8 mouse cellular contexts compared by ENCODE assay signal in genomic region chr2:109281341-109281690, GRCm38 (mm10). TPM values are rescaled to one million over a fixed set of nuclear protein-coding genes. Genes with fewer than 3 reads are reported as not detected.
DNase-seq lines count a peak whose midpoint lies in the region; ATAC-seq and TF ChIP-seq lines count a peak whose summit lies in the region.

No protein-coding gene starts in this region.

- no peak for ATAC-seq in kidney, embryonic 14.5 days (ENCODE audit: low FRiP score, low TSS enrichment)
- ATAC-seq in hindbrain, embryonic 15.5 days (ENCODE audit: low FRiP score, low read depth), result no peak
- ATAC-seq in midbrain, embryonic 16.5 days, result no peak

- DNase-seq in kidney, postnatal 36 days, result no peak
- DNase-seq in urinary bladder, postnatal 14 days (ENCODE audit: low spot score), result no peak
- no peak for DNase-seq in thymus, postnatal 4 days
- no peak for DNase-seq in thymus, postnatal 25 days

- peak overlapping the region; percentile 79 for H3K4me3 ChIP-seq in kidney, embryonic 14.5 days (ENCODE audit: low read length)
- peak overlapping the region; percentile 81 for H3K4me3 ChIP-seq in bone marrow macrophage, adult 2 months (ENCODE audit: insufficient read depth, low read length)
- H3K4me3 ChIP-seq in hindbrain, embryonic 15.5 days, result peak overlapping the region; percentile 82
- peak overlapping the region; percentile 50 for H3K4me3 ChIP-seq in midbrain, embryonic 16.5 days (ENCODE audit: low read depth, low read length)

- H3K4me1 ChIP-seq in kidney, embryonic 14.5 days (ENCODE audit: control insufficient read depth, insufficient read depth, low read length), result no peaks in the 10 kb centered on the region; the same call in 1 of the 2 replicates
- peaks cover 6% of the 10 kb centered on the region; the same call in 1 of the 2 replicates for H3K4me1 ChIP-seq in bone marrow macrophage, adult 2 months (ENCODE audit: control insufficient read depth, insufficient read depth, low read length)
- peaks cover 20% of the 10 kb centered on the region for H3K4me1 ChIP-seq in hindbrain, embryonic 15.5 days (replicated peaks)
- peaks cover 9% of the 10 kb centered on the region for H3K4me1 ChIP-seq in midbrain, embryonic 16.5 days (ENCODE audit: control insufficient read depth, insufficient read depth, low read length)

- H3K27ac ChIP-seq in kidney, embryonic 14.5 days (ENCODE audit: low read depth, low read length), result peak overlapping the region; percentile 86
- H3K27ac ChIP-seq in bone marrow macrophage, adult 2 months (ENCODE audit: insufficient read depth, low read depth, low read length), result no peak overlapping the region
- H3K27ac ChIP-seq in hindbrain, embryonic 15.5 days (replicated peaks), result peak overlapping the region; percentile 47
- no peak overlapping the region for H3K27ac ChIP-seq in midbrain, embryonic 16.5 days (ENCODE audit: low read length)

- H3K4me2 ChIP-seq in kidney, embryonic 14.5 days (replicated peaks; ENCODE audit: low read depth, low read length), result peak overlapping the region; percentile 65
- H3K4me2 ChIP-seq in hindbrain, embryonic 15.5 days, result peak overlapping the region; percentile 91
- H3K4me2 ChIP-seq in midbrain, embryonic 16.5 days (ENCODE audit: low read length), result peak overlapping the region; percentile 75

- no peaks in the 10 kb centered on the region for H3K36me3 ChIP-seq in kidney, embryonic 14.5 days (ENCODE audit: control insufficient read depth, insufficient read depth, low read length)
- H3K36me3 ChIP-seq in hindbrain, embryonic 15.5 days, result no peaks in the 10 kb centered on the region
- no peaks in the 10 kb centered on the region for H3K36me3 ChIP-seq in midbrain, embryonic 16.5 days (ENCODE audit: control insufficient read depth, insufficient read depth, low read length)

- H3K27me3 ChIP-seq in kidney, embryonic 14.5 days (ENCODE audit: control insufficient read depth, insufficient read depth, low read length), result no peaks in the 10 kb centered on the region
- no peaks in the 10 kb centered on the region for H3K27me3 ChIP-seq in hindbrain, embryonic 15.5 days
- H3K27me3 ChIP-seq in midbrain, embryonic 16.5 days (ENCODE audit: control insufficient read depth, insufficient read depth, low read depth, low read length), result no peaks in the 10 kb centered on the region

- no peak for TF ChIP-seq CTCF in bone marrow macrophage, adult 2 months (IDR thresholded peaks at IDR 0.05; ENCODE audit: low read depth, low read length)

- no peaks in the 10 kb centered on the region for H3K9me3 ChIP-seq in kidney, embryonic 14.5 days (ENCODE audit: control insufficient read depth, low read length)
- H3K9me3 ChIP-seq in hindbrain, embryonic 15.5 days, result no peaks in the 10 kb centered on the region
- H3K9me3 ChIP-seq in midbrain, embryonic 16.5 days (replicated peaks; ENCODE audit: control insufficient read depth, low read length, poor library complexity, severe bottlenecking), result no peaks in the 10 kb centered on the region

- 0% methylated on average over 1 of the region's 1 CpGs for WGBS in kidney, embryonic 14.5 days
- 0% methylated on average over 1 of the region's 1 CpGs for WGBS in hindbrain, embryonic 15.5 days
- WGBS in midbrain, embryonic 16.5 days, result 0% methylated on average over 1 of the region's 1 CpGs

- H3K9ac ChIP-seq in kidney, embryonic 14.5 days (ENCODE audit: low read depth, low read length), result peak overlapping the region; percentile 69
- peak overlapping the region; percentile 62 for H3K9ac ChIP-seq in hindbrain, embryonic 15.5 days
- peak overlapping the region; percentile 62 for H3K9ac ChIP-seq in midbrain, embryonic 16.5 days (ENCODE audit: low read depth, low read length)

- TF ChIP-seq POLR2A in bone marrow macrophage, adult 2 months (IDR thresholded peaks at IDR 0.05; ENCODE audit: borderline replicate concordance, low read depth, low read length), result no peak

RNA-seq across cellular contexts. Expression of gene Mettl15, which starts 0.8 kb away (rescaled TPM):
- 10.1 and 11.4 TPM in 2 replicates for polyA plus RNA-seq in kidney, embryonic 14.5 days (2014; fragmentation: Nextera tagmentation; extraction: Ambion mirVana)
- polyA plus RNA-seq in bone marrow macrophage, adult 2 months (2012; ENCODE audit: insufficient read depth, insufficient read length, missing spikeins), result 2.3 TPM in 2 replicates
- 11.5 and 12.3 TPM in 2 replicates for polyA plus RNA-seq in hindbrain, embryonic 15.5 days (2015; fragmentation: Nextera tagmentation; extraction: Ambion mirVana)
- 8.8 and 10.6 TPM in 2 replicates for polyA plus RNA-seq in midbrain, embryonic 16.5 days (2015; fragmentation: Nextera tagmentation; extraction: Ambion mirVana)

RNA-seq across cellular contexts. Expression of gene Kif18a, which starts 0.8 kb away (rescaled TPM):
- 27.0 and 27.1 TPM in 2 replicates for polyA plus RNA-seq in kidney, embryonic 14.5 days (2014; fragmentation: Nextera tagmentation; extraction: Ambion mirVana)
- polyA plus RNA-seq in bone marrow macrophage, adult 2 months (2012; ENCODE audit: insufficient read depth, insufficient read length, missing spikeins), result 4.5 and 4.8 TPM in 2 replicates
- 5.6 and 8.1 TPM in 2 replicates for polyA plus RNA-seq in hindbrain, embryonic 15.5 days (2015; fragmentation: Nextera tagmentation; extraction: Ambion mirVana)
- 3.1 and 3.7 TPM in 2 replicates for polyA plus RNA-seq in midbrain, embryonic 16.5 days (2015; fragmentation: Nextera tagmentation; extraction: Ambion mirVana)

Comparison
In these comparisons a context has a peak if more than half of its experiments do, and no peak if none do; other contexts are left out.
1. H3K27ac ChIP-seq: peak in kidney, embryonic 14.5 days (single experiment) and hindbrain, embryonic 15.5 days (single experiment); none in bone marrow macrophage, adult 2 months (single experiment) and midbrain, embryonic 16.5 days (single experiment).
2. Peak in every context shown above with its lines, with median percentiles within 50 percentile points of each other: H3K4me2 ChIP-seq, H3K4me3 ChIP-seq and H3K9ac ChIP-seq.